Mouse (Mus musculus) olfactory bulb, adult 2 months (tissue): ENCODE data around the gene Wiz.

Experiments used
- CTCF ChIP-seq: fragments of 200-500 bp; IDR thresholded peaks from 2 replicates; pipeline ENCODE4 v1.5.1; 2012; ENCODE audit warnings: low read depth, mild to moderate bottlenecking, low read length, moderate library complexity; ENCODE audit not compliant: insufficient read depth
- POLR2A ChIP-seq: fragments of 200-500 bp; IDR thresholded peaks from 2 replicates; pipeline ENCODE4 v1.6.1; 2012; ENCODE audit warnings: mild to moderate bottlenecking, low read depth, low read length, moderate library complexity; ENCODE audit not compliant: insufficient read depth

- TF ChIP-seq CTCF = no peak
- TF ChIP-seq POLR2A = no peak
These were observed 38.0 kb downstream of the Wiz start for GRCm38 (mm10) chr17:32351269-32351668.
